Mouse (Mus musculus) c-Kit-positive CD71-positive TER-119-positive erythroid progenitor cells, embryonic 14.5 days (primary cell): ENCODE measurements around the gene Bcs1l.

Source experiments
- DNase-seq: peaks from one replicate; pipeline ENCODE4 v3.0.0-alpha.2; 2013; ENCODE audit warnings: low spot score

Bcs1l gene

DNA sequence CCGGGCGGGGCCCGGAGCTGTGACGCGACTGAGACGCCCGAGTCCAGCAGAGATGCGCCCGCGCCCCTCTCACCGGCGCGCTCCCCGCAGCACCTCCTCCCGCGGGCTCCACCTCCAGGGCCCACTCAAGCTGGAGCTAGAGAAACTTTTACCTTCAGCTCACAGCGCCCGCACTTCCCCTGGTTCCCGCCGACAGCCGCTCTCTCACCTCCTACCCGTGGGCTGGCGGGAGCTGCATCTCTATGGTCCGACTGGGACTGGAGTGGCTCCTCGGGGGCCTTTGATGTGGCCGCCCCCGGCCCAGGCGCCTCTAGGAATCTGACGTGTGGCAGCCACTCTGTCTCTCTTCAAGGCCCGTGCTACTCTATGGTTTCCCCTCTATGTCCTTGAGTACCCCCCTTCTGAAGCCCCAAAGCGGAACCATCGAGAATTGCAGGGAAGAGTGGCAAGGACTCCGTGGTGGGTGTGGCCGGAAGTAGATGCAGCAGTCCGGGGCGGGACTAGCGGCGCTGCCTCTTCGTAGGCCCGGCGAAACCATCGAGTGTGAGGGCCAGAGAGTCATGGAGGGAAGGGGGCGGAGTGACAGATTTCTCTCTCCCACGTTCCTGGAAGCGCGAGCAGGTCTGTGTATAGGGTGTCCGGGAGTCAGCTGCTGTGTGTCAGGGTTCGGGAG lies at the start of gene Bcs1l, which contains the start of gene Zfp142:
Bcs1l (plus strand) TSS at position 517 of the 673 bp plus-strand sequence.
Zfp142 (minus strand) TSS at position 474 of the 673 bp plus-strand sequence.
- DNase-seq: peak; percentile 95

DNA sequence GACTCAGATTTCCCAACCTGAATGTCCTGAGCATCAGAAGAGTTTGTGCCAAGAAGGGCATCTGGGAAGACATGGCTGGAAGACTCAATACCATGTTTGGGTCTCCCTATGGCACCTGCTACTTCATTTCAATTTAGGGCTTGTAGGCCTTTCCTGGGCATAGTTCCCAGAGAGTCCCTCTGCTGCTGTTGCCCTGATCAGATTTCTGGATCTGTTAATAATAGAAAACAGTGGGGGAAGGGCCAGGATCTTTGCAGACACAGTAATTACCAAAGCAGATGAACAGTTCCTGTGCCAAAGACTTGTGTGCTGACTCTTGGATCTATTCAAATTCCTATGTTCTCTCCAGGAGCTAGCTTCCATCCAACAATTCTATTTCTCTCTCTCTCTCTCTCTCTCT lies 49.4 kb upstream of the Bcs1l start:
- DNase-seq: no peak

DNA sequence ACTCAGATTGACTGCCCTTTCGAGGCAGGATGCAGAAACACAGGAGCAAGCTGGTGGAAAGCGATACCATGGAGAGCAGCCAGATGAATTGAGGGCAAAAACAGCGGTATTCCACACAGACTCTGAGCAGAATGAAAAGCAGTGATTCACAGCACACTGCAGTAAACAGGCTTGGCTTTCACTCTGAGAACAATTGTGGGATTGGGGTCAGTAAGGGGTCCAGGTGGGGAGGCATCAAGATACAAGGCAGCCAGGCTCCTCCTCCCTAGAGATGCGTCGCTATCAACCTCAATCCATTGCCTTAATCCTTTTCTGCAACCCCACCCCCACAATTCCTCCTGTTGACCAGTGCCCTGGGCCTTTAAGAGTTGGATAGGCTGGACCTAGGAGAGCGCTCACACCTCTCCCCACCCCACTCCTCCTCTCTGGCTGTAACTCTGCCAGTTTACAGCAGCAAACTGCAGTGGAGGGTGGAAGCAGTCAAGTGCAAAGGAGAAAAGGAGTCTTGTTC lies 45.6 kb upstream of the Bcs1l start, which contains the start of gene Plcd4:
Plcd4 (plus strand) TSS at position 438 of the 511 bp plus-strand sequence.
- DNase-seq: no peak

DNA sequence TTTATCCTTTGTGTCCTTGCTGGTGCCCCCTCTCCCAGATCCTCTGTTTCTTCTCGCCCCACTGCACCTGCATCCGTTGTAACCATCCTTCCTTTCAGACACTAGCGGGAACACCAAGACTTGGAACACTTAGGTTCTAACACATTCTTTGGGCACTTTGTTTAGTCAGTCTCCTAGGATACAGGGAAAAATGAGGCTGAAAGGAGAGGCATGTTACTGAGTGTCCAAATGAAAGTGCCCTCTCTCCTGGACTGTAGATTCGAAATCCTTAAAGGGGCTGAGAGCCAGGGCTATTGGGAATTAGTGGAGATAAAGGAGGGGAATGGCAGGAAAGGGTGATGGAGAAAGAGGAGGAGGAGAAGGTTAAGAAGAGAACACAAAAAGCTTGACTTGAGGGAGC lies 43.9 kb upstream of the Bcs1l start, which contains the start of gene Usp37:
Usp37 (minus strand) TSS at position 101 of the 400 bp plus-strand sequence.
- no peak for DNase-seq

DNA sequence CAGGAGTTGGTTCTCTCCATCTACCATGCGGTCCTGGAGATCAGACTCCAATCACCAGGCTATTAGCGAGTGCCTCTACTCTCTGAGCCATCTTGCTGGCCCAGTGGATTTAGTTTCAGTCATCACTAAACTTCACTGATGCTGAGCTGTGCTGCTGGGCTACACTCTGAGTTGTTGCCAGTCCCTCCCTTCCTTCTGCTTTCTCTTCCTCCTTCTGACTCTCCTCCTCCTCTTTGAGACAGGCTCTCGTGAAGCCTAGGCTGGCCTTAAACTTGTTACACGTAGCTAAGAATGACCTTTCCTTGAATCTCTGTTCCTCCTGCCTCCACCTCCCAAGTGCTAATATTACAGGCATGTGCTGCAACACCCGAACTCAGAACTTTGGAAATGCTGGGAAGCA lies 29.0 kb upstream of the Bcs1l start:
- no peak for DNase-seq

DNA sequence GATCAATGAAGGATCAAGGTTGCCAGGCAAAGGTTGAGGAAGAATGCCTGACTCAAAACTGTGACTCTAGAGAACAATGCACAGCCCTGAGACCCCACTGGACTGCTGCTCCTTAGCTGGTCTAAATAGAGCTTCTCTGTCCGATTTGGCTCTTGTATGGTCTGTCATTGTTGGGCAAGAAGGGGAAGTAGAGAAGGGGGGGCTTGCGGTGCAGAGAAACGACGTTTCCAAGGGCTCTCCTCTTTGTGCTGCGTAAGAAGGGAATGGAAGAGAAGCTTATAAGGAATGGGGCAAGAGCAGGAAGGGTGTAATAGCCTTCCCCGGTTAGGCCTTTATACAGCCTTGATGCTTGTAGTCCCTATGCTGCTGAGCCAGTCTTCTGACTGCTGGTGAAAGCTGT lies 22.3 kb upstream of the Bcs1l start:
- DNase-seq: no peak

DNA sequence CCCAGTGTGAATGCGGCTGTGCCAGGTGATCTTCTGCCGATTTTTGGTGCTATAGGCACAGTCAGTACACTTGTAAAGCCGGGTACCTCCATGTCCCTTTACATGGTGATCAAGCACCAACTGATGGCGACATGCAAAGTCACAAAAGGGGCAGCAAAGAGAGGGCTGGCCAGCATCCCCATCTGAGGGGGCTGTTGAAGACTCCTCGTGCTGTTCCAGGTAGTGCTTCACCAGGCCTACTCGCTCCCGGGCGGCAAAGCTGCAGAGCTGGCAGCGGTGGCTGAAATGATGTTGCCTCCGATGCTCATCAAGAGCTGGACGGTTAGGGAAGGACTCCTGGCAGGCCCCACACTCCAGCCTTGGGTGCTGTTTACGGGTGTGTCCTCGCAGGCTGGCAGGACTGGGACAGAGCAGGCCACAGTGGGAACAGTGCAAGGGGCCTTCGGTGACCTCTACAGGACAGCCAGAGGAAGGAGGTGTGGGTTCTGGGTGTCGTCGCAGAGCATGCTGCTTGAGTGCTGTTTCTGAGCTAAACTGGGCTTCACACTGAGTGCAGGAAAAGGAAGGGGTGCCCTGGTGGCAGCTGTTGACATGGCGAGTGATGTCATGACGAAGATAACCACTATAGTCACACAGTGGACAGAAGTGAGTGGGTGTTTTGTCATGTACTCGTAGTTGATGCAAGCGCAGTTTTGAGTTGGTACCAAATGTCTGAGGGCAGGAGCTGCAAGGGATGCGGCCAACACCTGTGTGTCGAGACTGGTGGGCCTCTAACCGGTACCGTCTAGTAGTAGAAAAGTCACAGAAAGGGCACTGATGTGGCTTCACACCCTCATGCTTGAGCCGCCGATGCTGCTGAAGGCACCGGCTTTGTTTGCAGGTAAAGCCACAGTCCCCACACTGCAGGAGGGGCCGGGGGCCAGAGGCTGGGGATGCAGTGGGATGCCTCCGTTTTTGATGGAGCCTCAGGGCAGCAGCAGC lies 18.1 kb upstream of the Bcs1l start:
- DNase-seq: no peak

DNA sequence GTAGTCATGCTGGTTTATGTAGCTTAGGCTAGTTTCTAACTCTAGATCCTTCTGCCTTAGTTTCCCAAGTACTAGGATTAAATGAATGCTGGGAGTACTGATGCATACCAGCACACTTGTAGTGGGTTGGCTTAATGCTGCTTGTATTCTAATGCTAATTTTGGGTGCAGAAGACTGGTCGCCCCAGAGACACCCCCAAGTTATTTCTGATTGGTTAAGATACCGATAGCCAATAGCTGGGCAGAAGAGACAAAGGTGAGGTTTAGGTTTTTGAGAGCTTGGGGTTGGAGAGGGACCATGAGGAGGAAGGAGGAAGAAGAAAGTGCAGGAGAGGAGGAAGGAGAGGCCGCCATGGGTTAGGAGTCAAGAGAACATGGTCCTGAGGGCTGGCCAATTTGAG lies 5.5 kb upstream of the Bcs1l start:
- DNase-seq: no peak

DNA sequence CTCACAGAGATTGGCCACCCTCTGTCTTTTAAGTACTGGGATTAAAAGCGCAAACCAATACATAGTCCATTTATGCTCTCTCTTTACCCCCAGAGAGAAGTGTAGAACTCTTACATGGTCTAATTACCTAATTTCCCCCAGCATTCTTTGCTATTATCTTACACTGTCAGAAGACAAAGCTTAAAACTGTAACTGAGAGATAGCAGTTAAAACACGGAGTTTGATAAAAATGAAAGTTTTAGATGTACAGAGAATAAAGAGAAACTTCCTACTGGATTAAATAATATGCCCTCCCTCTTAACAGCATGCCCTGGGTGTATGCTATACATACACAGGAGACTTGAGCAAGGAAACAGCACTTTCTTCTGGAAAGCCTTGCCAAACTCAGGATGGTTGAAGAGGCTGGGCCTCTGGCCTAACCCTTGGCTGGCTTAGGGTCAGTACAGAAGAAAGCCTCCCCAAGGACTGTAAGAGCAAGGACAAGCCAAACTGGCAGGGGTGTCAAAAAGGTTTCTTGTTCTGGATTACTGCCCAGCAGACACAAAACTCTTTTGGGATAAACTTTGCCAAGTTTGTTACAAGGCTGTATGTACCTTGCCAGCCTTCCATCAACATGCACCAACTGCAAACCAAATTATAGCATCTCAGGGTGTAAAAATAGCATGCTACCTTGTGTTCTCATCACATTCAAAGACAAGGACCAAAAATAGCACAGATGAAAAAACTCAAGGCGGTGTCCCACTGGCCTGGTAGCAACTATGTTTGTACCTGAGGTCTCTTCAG lies 3.3 kb upstream of the Bcs1l start:
- DNase-seq: peak; percentile 31

DNA sequence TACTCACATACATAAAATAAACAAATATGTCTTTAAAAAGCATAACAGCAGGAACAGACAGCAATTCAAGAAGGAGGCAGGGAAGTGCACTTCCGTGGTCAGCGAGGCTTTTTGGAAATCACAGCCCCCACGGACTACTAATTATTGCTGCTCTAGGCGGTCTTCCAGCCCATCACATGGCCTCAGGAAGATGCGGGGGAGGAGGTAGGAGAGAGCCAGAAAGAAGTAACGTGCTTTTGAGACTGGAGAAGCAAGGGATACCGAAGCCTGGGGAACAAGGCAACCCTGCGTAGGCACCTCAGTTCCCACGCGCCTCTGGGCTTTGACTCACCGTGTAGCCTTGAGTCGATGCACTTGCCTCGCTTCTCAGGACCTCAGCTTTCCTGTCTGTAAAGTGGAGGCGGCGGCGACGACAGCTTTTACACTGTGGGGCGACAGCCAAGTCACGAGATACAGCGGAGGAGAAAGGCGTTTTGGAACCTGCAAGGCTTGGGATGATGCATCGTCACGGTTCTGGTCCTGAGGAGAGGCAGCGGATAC lies 786 bp upstream of the Bcs1l start:
- DNase-seq: peak; percentile 21

DNA sequence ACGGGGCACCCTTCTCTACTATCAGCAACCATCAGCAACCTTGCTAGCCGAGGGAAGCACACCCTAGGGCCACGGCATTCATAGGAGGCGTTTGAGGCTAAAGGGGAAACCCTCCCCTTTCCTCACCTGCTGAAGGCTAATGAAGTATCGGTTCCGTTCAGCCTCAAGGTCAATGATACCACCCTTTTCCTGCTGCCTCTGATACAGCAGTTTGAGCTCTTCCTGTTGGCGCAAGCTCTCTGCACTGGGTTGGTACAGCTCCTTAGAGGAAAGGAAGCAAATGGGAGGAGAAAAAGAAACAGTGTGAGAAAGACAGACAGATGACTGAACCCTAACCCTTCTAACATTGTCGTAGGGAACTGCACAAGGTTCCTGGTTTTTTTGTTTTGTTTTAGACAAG lies 6.3 kb downstream of the Bcs1l start:
- no peak for DNase-seq

DNA sequence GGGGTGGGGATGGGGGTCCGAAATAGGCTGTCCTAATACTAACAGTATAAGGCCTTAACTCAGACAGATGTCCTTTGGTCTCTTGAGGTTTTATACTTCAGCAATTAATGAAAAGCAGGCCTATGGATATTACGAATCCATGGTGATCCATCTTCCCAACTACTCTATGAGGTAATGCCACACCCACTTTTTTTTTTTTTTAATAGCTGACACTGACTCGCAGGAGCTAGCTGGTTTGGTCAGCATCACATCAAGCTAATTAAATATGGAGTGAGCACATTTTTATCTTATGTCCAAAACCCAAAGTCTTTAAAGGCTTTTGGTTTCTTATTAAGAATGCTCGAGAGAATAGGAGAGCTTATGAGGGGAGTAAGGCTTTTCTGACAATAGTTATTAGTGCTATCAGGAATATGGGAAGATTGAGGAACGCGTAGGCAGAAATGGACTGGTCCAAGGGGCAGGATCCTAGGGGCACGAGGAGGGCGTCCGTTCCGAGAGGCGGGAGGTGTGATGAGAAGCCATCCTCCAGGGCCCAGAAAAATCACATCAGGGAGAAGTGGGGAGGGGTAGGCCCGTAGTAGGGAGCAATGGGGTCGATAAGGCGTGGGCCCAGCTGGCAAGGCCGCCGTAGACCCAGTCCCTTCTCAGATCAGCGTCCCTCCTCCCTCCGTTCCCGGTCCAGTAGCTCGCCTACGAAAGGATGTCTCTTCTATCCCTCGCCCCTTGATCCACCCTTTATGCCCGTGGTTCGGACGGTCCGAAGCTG lies 12.6 kb downstream of the Bcs1l start:
- no peak for DNase-seq

DNA sequence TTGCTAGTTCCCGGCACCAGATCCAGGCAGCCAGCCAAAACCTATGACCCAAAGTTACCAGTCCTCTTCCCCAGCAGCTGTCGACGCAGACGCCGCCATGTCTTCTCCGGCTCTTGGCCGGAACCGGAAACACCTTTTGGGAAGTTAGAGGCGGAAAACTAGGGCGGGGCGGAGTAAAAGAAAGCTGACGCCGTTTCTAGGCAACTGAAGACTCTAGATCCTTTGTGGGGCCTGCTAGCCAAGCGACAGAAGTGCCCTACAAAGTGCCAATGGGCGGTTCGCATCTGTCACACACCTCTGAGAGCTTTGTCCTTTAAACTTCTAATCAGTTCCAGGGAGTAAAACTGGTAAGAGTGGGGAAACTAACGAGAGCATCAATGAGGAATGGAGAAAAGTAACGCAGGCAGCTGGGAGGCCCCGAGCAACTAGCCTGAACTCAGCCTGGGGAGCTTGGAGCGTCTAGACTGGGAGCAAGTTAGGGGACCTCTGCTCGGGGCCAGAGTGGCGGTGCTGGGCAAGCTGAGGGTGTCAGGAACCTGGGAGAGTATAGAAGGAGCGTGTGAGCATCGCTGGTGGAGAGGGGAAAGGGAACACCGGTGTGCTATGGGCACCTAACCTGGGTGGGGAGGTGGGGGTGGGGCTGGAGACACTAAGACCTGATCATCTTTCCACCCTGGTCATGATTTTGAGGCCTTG lies 13.3 kb downstream of the Bcs1l start, which contains the start of the genes Rnf25 and Stk36:
Rnf25 (minus strand) TSS at position 131 of the 696 bp plus-strand sequence.
Stk36 (plus strand) TSS at position 179 of the 696 bp plus-strand sequence.
- peak; percentile 86 for DNase-seq

DNA sequence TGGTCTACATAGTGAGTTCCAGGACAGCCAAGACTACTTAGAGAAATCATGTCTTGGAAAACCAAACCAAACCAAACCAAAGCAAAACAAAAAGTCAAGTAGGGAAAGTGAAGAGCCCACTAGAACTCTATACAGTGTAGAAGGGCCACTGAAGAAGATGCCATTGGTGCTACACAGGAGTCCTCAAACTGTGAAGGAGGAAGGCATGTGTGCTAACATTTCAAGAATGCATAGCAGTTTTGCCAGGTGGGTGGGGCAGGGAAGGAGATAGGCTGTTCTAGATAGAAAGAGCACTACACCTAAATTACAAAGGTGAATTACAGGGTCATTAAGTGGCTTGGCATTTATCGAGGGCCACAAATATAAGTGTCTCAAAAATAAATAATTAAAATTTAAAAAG lies 36.1 kb downstream of the Bcs1l start:
- no peak for DNase-seq

DNA sequence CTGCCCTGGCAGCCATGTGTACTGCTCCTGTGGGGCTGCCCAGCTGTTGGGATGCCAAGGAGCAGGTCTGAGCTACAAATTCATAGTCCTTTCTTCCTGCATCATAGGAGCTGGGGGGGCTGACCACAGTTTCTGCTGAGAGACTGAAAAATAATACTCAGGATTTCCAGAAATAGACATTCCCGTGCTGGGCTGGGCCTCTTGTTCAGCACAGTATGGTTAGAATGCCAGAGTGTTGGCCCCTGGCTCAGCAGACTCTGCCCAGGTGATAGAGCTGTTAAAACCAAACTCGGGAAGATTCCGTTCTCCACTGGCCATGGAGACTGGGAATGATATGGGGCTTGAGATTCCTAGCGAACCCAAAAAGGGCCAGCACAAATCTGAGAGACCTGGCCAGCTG lies 38.0 kb downstream of the Bcs1l start:
- DNase-seq: no peak

DNA sequence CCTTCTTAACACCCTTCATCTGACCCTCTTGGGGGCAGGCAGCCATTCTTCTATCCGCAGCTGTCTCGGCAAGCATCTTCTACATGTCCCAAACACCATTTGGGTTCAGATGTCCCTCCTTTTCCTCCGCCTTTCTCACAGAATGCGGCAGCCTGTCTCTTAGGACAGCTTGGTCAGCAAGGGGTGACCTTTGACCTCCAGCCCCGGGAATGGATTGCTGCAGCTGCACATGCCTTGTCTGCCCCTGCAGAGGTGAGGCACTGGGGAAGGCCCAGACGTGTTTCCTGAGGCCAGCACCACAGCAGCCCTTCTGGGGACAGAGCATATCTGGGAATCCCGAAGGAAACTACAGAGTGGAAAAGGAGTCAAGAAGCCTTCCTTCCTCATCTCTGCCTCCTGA lies 39.9 kb downstream of the Bcs1l start:
- DNase-seq: no peak

DNA sequence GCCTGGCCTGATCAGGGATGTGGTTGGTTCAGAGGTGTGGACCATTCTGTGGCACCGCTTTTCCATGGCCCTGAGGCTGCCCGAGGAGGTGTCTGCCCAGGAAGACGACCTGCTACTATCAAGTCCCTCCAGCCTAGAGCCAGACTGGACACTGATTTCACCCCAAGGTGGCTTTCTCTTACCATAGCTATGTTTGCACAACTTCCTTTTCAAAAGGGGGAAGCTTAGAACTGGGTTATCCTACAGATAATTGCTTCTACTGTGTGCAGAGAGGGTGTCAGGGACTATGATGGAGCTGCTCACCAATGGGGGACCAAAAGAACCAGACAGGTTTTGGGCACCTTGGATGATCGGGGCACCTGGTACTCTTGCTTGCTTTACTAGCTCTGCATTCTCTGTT lies 44.6 kb downstream of the Bcs1l start:
- no peak for DNase-seq
